Mouse (Mus musculus) kidney, adult 9 months (tissue): ENCODE results near the gene Gm20503.

Experiments used
- DNase-seq: peaks from one replicate; pipeline ENCODE4 v3.0.0; 2022

Gene Gm20503

GRCm38 (mm10) chr4:59002948-59003805 lies at the start of gene Gm20503:
Gene Gm20503, plus strand, starts transcription at chr4:59003210.
- peak; percentile 92 for DNase-seq

- no peak for DNase-seq
Measured at GRCm38 (mm10) chr4:58961719-58962118, 41.3 kb upstream of the Gm20503 start.

GRCm38 (mm10) chr4:58963271-58963670 lies 39.7 kb upstream of the Gm20503 start:
- no peak for DNase-seq

- no peak for DNase-seq
Measured at GRCm38 (mm10) chr4:58965136-58965535, 37.9 kb upstream of the Gm20503 start.

GRCm38 (mm10) chr4:58970678-58971077 lies 32.3 kb upstream of the Gm20503 start:
- DNase-seq = no peak

- DNase-seq = no peak
Measured at GRCm38 (mm10) chr4:58975711-58976110, 27.3 kb upstream of the Gm20503 start.

GRCm38 (mm10) chr4:58981421-58981820 lies 21.6 kb upstream of the Gm20503 start:
- DNase-seq = no peak

GRCm38 (mm10) chr4:58982806-58983205 lies 20.2 kb upstream of the Gm20503 start:
- no peak for DNase-seq

GRCm38 (mm10) chr4:58985157-58985648 lies 17.8 kb upstream of the Gm20503 start:
- DNase-seq = peak; percentile 82

GRCm38 (mm10) chr4:58986540-58987190 lies 16.3 kb upstream of the Gm20503 start, which contains the start of gene Ptgr1:
Gene Ptgr1, minus strand, starts transcription at chr4:58987119.
- DNase-seq = peak; percentile 91

- peak; percentile 74 for DNase-seq
Measured at GRCm38 (mm10) chr4:58989303-58989898, 13.6 kb upstream of the Gm20503 start.

- DNase-seq = no peak
Measured at GRCm38 (mm10) chr4:58990609-58991434, 12.2 kb upstream of the Gm20503 start.

- no peak for DNase-seq
Measured at GRCm38 (mm10) chr4:58992195-58992594, 10.8 kb upstream of the Gm20503 start.

GRCm38 (mm10) chr4:58994762-58995161 lies 8.2 kb upstream of the Gm20503 start, which contains the start of gene Dnajc25:
Gene Dnajc25, plus strand, starts transcription at chr4:58995062.
- DNase-seq = no peak

- DNase-seq = no peak
Measured at GRCm38 (mm10) chr4:58995251-58995693, 7.7 kb upstream of the Gm20503 start.

- DNase-seq = peak; percentile 45
Measured at GRCm38 (mm10) chr4:58997081-58997480, 5.9 kb upstream of the Gm20503 start.

- DNase-seq = no peak
Measured at GRCm38 (mm10) chr4:58998688-58999087, 4.3 kb upstream of the Gm20503 start.

- DNase-seq = peak; percentile 82
Measured at GRCm38 (mm10) chr4:58999686-59000085, 3.3 kb upstream of the Gm20503 start.

- peak; percentile 61 for DNase-seq
Measured at GRCm38 (mm10) chr4:59000614-59001013, 2.4 kb upstream of the Gm20503 start.

GRCm38 (mm10) chr4:59003806-59004200 lies 793 bp downstream of the Gm20503 start:
- peak; percentile 47 for DNase-seq

- DNase-seq = no peak
Measured at GRCm38 (mm10) chr4:59006211-59006610, 3.2 kb downstream of the Gm20503 start.

- no peak for DNase-seq
Measured at GRCm38 (mm10) chr4:59007016-59007415, 4.0 kb downstream of the Gm20503 start.
